Mouse (Mus musculus): ENCODE results near the gene Mettl8. TPM values are rescaled to one million over a fixed set of nuclear protein-coding genes. Genes with fewer than 3 reads are reported as not detected.

Gene Mettl8
- polyA plus RNA-seq, 1 experiment from 2014 or later = 11.1 TPM

DNA sequence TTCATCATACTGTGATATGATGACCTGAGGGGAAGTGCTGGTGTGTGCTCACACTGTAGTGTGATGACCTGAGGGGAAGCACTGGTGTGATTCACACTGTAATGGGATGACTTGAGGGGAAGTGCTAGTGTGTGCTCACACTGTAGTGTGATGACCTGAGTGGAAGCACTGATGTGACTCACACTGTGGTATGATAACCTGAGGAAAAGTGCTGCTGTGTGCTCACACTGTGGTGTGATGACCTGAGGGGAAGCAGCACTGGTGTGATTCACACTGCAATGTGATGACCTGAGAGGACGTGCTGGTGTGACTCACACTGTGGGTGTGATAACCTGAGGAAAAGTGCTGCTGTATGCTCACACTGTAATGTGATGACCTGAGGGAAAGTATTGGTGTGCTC lies 52.9 kb downstream of the Mettl8 start:
- no peaks in the 10 kb centered on the region for H3K36me3 ChIP-seq (ENCODE audit: control insufficient read depth, insufficient read depth, low read length)
- no peak overlapping the region for H3K27ac ChIP-seq (ENCODE audit: low read depth, low read length)
- no peaks in the 10 kb centered on the region for H3K9me3 ChIP-seq (ENCODE audit: control insufficient read depth, low read length)
- WGBS = 78% methylated on average over 1 of the region's 1 CpGs
- H3K4me2 ChIP-seq (ENCODE audit: low read length) = no peak overlapping the region
- H3K4me3 ChIP-seq (ENCODE audit: low read length) = no peak overlapping the region
- no peaks in the 10 kb centered on the region for H3K4me1 ChIP-seq (ENCODE audit: control insufficient read depth, insufficient read depth, low read depth, low read length)
- no peaks in the 10 kb centered on the region for H3K27me3 ChIP-seq (replicated peaks; ENCODE audit: control insufficient read depth, insufficient read depth, low read length)
- no peak overlapping the region for H3K9ac ChIP-seq (ENCODE audit: low read depth, low read length)
- ATAC-seq = no peak

DNA sequence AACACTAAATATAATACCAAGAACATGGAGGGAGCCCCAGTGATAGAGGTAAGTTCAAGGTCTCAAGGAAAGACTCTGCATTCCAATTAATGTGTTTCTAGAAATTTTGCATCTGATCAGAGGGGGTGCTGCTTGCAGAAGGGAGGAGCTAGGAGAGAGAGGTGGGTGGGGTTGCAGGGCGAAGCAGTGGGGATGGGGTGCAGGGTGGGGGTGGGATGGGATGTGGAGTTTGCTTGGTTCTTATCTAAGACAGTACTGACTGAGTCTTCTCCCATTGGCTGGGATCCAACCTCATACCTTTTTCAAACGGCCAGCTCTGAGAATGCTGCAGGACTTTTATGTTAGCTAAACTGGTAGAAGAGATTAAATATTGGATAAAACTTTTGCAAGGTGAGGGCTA lies 56.6 kb downstream of the Mettl8 start:
- Histone ChIP-seq H3K27ac (ENCODE audit: low read depth, low read length) (no peak overlapping the region), H3K4me3 (ENCODE audit: low read length) (no peak overlapping the region), H3K4me2 (ENCODE audit: low read length) (no peak overlapping the region), H3K27me3 (replicated peaks; ENCODE audit: control insufficient read depth, insufficient read depth, low read length) (no peaks in the 10 kb centered on the region), H3K9ac (ENCODE audit: low read depth, low read length) (no peak overlapping the region), H3K9me3 (ENCODE audit: control insufficient read depth, low read length) (no peaks in the 10 kb centered on the region), H3K4me1 (ENCODE audit: control insufficient read depth, insufficient read depth, low read depth, low read length) (no peaks in the 10 kb centered on the region), H3K36me3 (ENCODE audit: control insufficient read depth, insufficient read depth, low read length) (no peaks in the 10 kb centered on the region)
- ATAC-seq = no peak
- WGBS = 73% methylated on average over 2 of the region's 2 CpGs

DNA sequence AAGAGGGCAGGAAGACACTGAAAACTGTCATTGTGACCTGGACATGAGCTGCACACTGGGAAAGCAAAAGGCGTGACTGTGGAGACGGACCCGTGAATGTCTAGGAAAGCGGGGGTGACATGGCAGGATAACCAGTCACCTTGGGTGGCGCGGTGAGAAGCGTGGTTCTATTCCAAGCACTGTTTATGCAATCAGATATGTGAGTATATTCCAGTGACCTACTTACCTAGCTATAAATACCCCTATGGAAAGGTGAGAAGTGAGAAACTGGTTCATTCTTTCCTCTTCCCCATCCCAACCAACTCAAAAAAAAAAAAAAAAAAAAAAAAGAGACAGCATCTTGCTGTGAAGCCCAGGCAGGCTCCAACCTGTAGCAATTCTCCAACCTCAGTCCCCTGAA lies 58.9 kb downstream of the Mettl8 start:
- no peaks in the 10 kb centered on the region for H3K36me3 ChIP-seq (ENCODE audit: control insufficient read depth, insufficient read depth, low read length)
- no peaks in the 10 kb centered on the region for H3K27me3 ChIP-seq (replicated peaks; ENCODE audit: control insufficient read depth, insufficient read depth, low read length)
- H3K4me1 ChIP-seq (ENCODE audit: control insufficient read depth, insufficient read depth, low read depth, low read length) = no peaks in the 10 kb centered on the region
- no peak overlapping the region for H3K9ac ChIP-seq (ENCODE audit: low read depth, low read length)
- H3K9me3 ChIP-seq (ENCODE audit: control insufficient read depth, low read length) = no peaks in the 10 kb centered on the region
- no peak overlapping the region for H3K4me3 ChIP-seq (ENCODE audit: low read length)
- H3K4me2 ChIP-seq (ENCODE audit: low read length) = no peak overlapping the region
- 94% methylated on average over 7 of the region's 7 CpGs for WGBS
- no peak for ATAC-seq
- H3K27ac ChIP-seq (ENCODE audit: low read depth, low read length) = no peak overlapping the region

DNA sequence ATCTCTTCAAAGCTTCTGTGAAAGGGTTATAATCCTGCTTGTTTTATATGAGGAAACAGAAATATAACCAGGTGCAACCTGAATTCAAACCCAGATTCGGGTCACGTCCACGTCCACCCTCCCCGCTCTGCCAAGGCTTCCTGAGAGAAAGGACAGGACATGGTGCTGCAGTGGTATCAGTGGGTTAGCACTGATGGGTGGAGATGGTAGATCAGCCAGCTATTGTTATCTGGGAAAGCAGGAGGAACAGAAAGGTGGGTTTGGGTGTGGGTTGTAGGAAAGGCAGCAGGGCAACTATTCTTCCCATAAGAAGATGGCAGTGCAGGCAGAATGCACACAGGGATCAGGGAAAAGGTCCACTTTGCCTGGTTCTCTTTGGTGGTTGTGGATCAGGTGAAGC lies 59.5 kb downstream of the Mettl8 start:
- H3K36me3 ChIP-seq (ENCODE audit: control insufficient read depth, insufficient read depth, low read length) = no peaks in the 10 kb centered on the region
- no peak overlapping the region for H3K9ac ChIP-seq (ENCODE audit: low read depth, low read length)
- no peaks in the 10 kb centered on the region for H3K27me3 ChIP-seq (replicated peaks; ENCODE audit: control insufficient read depth, insufficient read depth, low read length)
- no peak overlapping the region for H3K4me2 ChIP-seq (ENCODE audit: low read length)
- no peak overlapping the region for H3K4me3 ChIP-seq (ENCODE audit: low read length)
- H3K9me3 ChIP-seq (ENCODE audit: control insufficient read depth, low read length) = no peaks in the 10 kb centered on the region
- ATAC-seq = no peak
- no peaks in the 10 kb centered on the region for H3K4me1 ChIP-seq (ENCODE audit: control insufficient read depth, insufficient read depth, low read depth, low read length)
- H3K27ac ChIP-seq (ENCODE audit: low read depth, low read length) = no peak overlapping the region
- 96% methylated on average over 4 of the region's 4 CpGs for WGBS

DNA sequence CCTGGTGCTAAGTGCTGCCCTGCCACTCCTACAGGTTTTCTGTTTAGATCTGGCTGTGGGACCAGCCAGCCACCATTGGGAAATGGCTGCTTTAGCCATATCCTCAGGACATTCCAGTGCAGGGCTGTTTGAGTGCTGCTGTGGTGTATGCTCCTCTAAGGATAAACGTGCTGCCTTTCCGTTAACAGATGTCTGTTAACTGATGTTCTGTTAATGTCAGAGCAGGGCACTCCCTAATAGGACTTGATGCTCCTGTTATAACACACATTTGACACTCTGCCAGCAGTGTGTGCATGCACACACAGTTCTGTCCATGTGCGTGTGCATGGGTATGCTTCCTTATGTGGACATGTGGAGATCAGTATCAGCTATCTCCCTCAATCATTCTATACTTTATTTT lies 61.6 kb downstream of the Mettl8 start:
- no peaks in the 10 kb centered on the region; the same call in 1 of the 2 replicates for H3K4me1 ChIP-seq (ENCODE audit: control insufficient read depth, insufficient read depth, low read depth, low read length)
- H3K9me3 ChIP-seq (ENCODE audit: control insufficient read depth, low read length) = no peaks in the 10 kb centered on the region
- no peak overlapping the region for H3K9ac ChIP-seq (ENCODE audit: low read depth, low read length)
- no peak for ATAC-seq
- no peaks in the 10 kb centered on the region for H3K27me3 ChIP-seq (replicated peaks; ENCODE audit: control insufficient read depth, insufficient read depth, low read length)
- H3K4me3 ChIP-seq (ENCODE audit: low read length) = no peak overlapping the region
- no peaks in the 10 kb centered on the region for H3K36me3 ChIP-seq (ENCODE audit: control insufficient read depth, insufficient read depth, low read length)
- H3K27ac ChIP-seq (ENCODE audit: low read depth, low read length) = no peak overlapping the region
- 82% methylated on average over 3 of the region's 3 CpGs for WGBS
- no peak overlapping the region for H3K4me2 ChIP-seq (ENCODE audit: low read length)

DNA sequence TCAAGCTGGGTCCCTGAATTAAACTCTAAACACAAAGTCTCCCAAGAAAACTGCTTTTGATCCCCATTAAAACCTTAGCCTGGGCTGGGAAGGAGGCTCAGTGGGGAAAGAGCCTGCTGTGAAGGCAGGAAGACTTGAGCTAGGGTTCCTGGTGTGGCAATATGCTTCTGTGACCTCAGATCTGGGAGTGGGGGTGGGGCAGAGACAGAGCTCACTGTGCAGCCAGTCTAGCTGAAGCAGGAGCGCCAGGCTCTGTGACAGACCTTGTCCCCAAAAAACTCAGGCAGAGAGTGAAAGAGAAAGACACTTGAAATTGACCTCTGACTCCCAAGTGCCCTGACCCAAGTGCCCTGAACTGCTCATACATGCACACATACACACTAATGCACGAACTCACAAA lies 62.7 kb downstream of the Mettl8 start:
- no peak overlapping the region for H3K9ac ChIP-seq (ENCODE audit: low read depth, low read length)
- H3K36me3 ChIP-seq (ENCODE audit: control insufficient read depth, insufficient read depth, low read length) = no peaks in the 10 kb centered on the region
- no peak overlapping the region for H3K4me2 ChIP-seq (ENCODE audit: low read length)
- 87% methylated on average over 2 of the region's 2 CpGs for WGBS
- no peak overlapping the region for H3K27ac ChIP-seq (ENCODE audit: low read depth, low read length)
- no peaks in the 10 kb centered on the region; the same call in 1 of the 2 replicates for H3K4me1 ChIP-seq (ENCODE audit: control insufficient read depth, insufficient read depth, low read depth, low read length)
- no peaks in the 10 kb centered on the region for H3K27me3 ChIP-seq (replicated peaks; ENCODE audit: control insufficient read depth, insufficient read depth, low read length)
- no peak for ATAC-seq
- H3K4me3 ChIP-seq (ENCODE audit: low read length) = no peak overlapping the region
- H3K9me3 ChIP-seq (ENCODE audit: control insufficient read depth, low read length) = no peaks in the 10 kb centered on the region

DNA sequence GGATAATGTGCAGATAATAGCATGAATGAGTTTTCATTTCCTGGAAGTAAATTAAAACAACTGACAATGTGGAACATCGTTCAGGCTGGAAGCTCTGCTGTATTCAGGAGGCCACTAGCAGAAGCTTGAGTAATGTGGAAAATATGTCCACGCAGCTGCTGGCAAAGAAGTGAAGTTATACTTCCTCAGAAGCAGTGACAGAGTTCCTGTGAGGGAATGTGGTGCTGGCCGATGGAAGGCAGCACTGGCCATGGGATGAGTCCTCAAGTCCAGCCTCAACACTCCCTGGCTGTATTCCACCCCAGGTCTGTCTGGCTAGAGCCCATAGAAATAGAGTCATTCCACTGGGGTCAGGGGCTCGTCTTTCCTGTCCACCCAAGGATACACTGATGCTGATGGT lies 65.2 kb downstream of the Mettl8 start:
- Histone ChIP-seq H3K4me3 (ENCODE audit: low read length) (no peak overlapping the region), H3K27me3 (replicated peaks; ENCODE audit: control insufficient read depth, insufficient read depth, low read length) (no peaks in the 10 kb centered on the region), H3K27ac (ENCODE audit: low read depth, low read length) (no peak overlapping the region), H3K9me3 (ENCODE audit: control insufficient read depth, low read length) (no peaks in the 10 kb centered on the region), H3K4me1 (ENCODE audit: control insufficient read depth, insufficient read depth, low read depth, low read length) (no peaks in the 10 kb centered on the region; the same call in 1 of the 2 replicates), H3K9ac (ENCODE audit: low read depth, low read length) (no peak overlapping the region), H3K36me3 (ENCODE audit: control insufficient read depth, insufficient read depth, low read length) (no peaks in the 10 kb centered on the region), H3K4me2 (ENCODE audit: low read length) (no peak overlapping the region)
- 68% methylated on average over 4 of the region's 4 CpGs for WGBS
- ATAC-seq = no peak

DNA sequence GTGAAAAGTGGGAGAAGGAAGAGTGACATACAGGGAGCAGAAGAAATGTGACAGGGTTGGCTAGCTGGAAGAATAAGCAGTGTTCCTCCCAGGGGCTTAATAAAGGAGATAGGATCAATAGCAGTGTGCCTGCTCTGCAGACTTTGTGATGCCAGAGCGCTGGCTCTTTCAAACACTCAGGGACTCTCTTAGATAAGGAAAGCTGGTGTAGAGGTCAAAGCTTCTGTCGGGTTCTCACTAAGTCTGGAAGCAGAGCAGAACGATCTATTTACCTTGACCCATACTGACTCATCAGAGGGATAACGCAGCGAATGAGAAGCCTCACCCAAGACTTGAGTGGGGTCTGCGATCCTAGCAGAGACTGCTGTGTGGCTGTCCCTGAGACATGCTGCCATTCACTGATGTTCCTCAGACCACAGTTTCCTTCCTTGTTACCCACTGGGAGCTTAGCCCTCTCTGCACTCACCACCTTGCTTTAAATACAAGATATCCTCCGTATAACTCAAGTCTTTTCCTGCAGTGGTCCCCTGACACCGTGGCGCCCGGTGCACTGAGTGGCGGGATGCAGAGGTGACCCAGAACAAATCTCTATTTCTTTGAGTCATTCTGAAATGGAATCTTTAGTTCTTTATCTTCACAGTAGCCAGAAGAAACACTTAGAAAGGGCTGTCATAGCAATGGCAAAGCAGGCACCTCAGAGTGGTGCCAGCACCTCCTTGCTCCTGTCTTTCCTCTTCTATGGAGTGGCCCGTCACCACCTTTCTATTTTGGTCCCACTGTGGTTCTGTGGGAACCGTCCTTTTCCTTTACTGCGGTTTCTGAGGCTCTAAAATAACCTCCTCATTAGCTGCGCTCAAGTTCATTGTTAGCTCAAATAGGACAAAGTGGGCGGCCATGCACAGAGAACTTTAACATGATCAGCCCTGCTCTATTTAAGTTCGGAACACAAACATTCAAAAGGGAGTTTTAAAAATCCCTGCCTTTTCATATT lies 65.9 kb downstream of the Mettl8 start:
- Histone ChIP-seq H3K4me2 (ENCODE audit: low read length) (no peak overlapping the region), H3K4me3 (ENCODE audit: low read length) (no peak overlapping the region), H3K4me1 (ENCODE audit: control insufficient read depth, insufficient read depth, low read depth, low read length) (no peaks in the 10 kb centered on the region; the same call in 1 of the 2 replicates), H3K9ac (ENCODE audit: low read depth, low read length) (no peak overlapping the region), H3K27ac (ENCODE audit: low read depth, low read length) (no peak overlapping the region), H3K9me3 (ENCODE audit: control insufficient read depth, low read length) (no peaks in the 10 kb centered on the region), H3K36me3 (ENCODE audit: control insufficient read depth, insufficient read depth, low read length) (no peaks in the 10 kb centered on the region), H3K27me3 (replicated peaks; ENCODE audit: control insufficient read depth, insufficient read depth, low read length) (no peaks in the 10 kb centered on the region)
- 61% methylated on average over 17 of the region's 17 CpGs for WGBS
- ATAC-seq = no peak

DNA sequence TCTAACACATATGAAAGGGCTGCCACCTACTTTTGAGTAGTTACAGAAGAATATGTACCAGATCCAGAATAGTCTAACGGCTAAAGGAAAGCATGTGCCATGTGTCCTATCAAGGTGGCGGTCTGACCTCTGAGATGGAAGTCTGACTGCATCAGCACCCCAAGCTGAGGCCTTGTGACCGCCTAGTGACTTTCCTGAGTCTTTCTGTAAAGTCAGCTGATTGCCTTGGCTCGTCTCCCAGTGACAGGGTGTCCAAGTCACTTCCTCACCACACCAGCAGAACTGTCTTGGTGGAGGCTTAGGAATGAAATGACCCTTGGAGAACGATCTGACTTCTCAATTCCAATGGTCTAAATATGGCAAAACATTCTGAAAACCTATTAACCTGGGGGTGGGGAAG lies 77.1 kb downstream of the Mettl8 start:
- WGBS = 87% methylated on average over 5 of the region's 5 CpGs
- Histone ChIP-seq H3K4me2 (ENCODE audit: low read length) (no peak overlapping the region), H3K27ac (ENCODE audit: low read depth, low read length) (no peak overlapping the region), H3K36me3 (ENCODE audit: control insufficient read depth, insufficient read depth, low read length) (no peaks in the 10 kb centered on the region), H3K9ac (ENCODE audit: low read depth, low read length) (no peak overlapping the region), H3K9me3 (ENCODE audit: control insufficient read depth, low read length) (no peaks in the 10 kb centered on the region; the same call in 1 of the 2 replicates), H3K4me1 (ENCODE audit: control insufficient read depth, insufficient read depth, low read depth, low read length) (no peaks in the 10 kb centered on the region), H3K4me3 (ENCODE audit: low read length) (no peak overlapping the region), H3K27me3 (replicated peaks; ENCODE audit: control insufficient read depth, insufficient read depth, low read length) (no peaks in the 10 kb centered on the region)
- no peak for ATAC-seq

Measured in hindbrain, embryonic 16.5 days (tissue).